Comparison of ENCODE assay signal across 25 mouse cellular contexts in the genomic region with DNA sequence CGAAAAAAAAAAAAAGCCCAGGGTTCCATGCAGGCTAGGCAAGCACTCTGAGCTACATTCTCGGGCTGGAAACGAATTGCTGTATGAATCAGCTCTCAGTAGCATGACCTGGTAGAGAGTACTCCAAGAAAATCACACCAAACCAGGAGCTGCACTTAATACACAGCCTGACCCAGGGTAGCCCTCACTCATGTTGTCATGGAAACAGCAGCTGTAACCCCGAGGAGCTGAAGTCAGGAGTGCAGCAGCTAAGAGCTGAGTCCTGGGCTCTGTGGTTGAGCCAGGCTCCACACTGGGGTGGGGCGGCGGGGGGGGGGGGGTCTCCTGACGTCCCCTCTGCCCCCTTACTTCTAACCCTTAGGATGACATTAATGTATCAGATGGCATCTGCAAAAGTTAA. TPM values are rescaled to one million over a fixed set of nuclear protein-coding genes. Genes with fewer than 3 reads are reported as not detected.
A peak's percentile ranks its signal among the peaks of the same experiment; 100 is the strongest.
DNase-seq lines count a peak whose midpoint lies in the region; ATAC-seq lines count a peak whose summit lies in the region.
"Had no signal": no experiment of that assay in that cellular context is flagged by ENCODE, and none has a peak within 500 bp of the region (broad histone marks: within the 10 kb centered on the region; RNA-seq: fewer than 3 reads in every experiment).

No protein-coding gene starts in this region.

- peaks cover 8% of the 10 kb centered on the region for H3K36me3 ChIP-seq in forebrain, embryonic 12.5 days (replicated peaks)
- H3K36me3 ChIP-seq in forebrain, embryonic 11.5 days (ENCODE audit: control insufficient read depth, insufficient read depth, low read length) = no peaks in the 10 kb centered on the region; the same call in 1 of the 2 replicates
- H3K36me3 ChIP-seq in intestine, embryonic 14.5 days (ENCODE audit: control insufficient read depth, insufficient read depth, low read length) = peaks cover 13% of the 10 kb centered on the region
- 0 out of 2 replicates have a peak, but pooled peaks cover 3% of the 10 kb centered on the region for H3K36me3 ChIP-seq in intestine, embryonic 16.5 days (ENCODE audit: control insufficient read depth, insufficient read depth, low read length)
- H3K36me3 ChIP-seq in neural tube, embryonic 14.5 days (ENCODE audit: control insufficient read depth, insufficient read depth, low read length) = no peaks in the 10 kb centered on the region
- peaks cover 7% of the 10 kb centered on the region for H3K36me3 ChIP-seq in neural tube, embryonic 15.5 days

- no peaks in the 10 kb centered on the region for H3K9me3 ChIP-seq in forebrain, embryonic 12.5 days
- no peaks in the 10 kb centered on the region for H3K9me3 ChIP-seq in forebrain, embryonic 11.5 days (ENCODE audit: control insufficient read depth, low read length)
- H3K9me3 ChIP-seq in intestine, embryonic 14.5 days (ENCODE audit: control insufficient read depth, low read length) = no peaks in the 10 kb centered on the region
- no peaks in the 10 kb centered on the region for H3K9me3 ChIP-seq in intestine, embryonic 16.5 days (ENCODE audit: control insufficient read depth, low read length)
- H3K9me3 ChIP-seq in neural tube, embryonic 14.5 days (ENCODE audit: control insufficient read depth, low read length) = no peaks in the 10 kb centered on the region
- no peaks in the 10 kb centered on the region for H3K9me3 ChIP-seq in neural tube, embryonic 15.5 days (replicated peaks)
- H3K9me3 ChIP-seq: forebrain, embryonic 10.5 days; heart, embryonic 13.5 days; hindbrain, embryonic 15.5 days; limb, embryonic 15.5 days; liver, embryonic 15.5 days; lung, embryonic 15.5 days had no signal

- H3K4me2 ChIP-seq in forebrain, embryonic 12.5 days = no peak overlapping the region
- H3K4me2 ChIP-seq in forebrain, embryonic 11.5 days (ENCODE audit: low read depth, low read length, severe bottlenecking) = no peak overlapping the region
- H3K4me2 ChIP-seq in intestine, embryonic 14.5 days (ENCODE audit: low read length) = no peak overlapping the region
- H3K4me2 ChIP-seq in intestine, embryonic 16.5 days (ENCODE audit: low read depth, low read length) = no peak overlapping the region
- H3K4me2 ChIP-seq in neural tube, embryonic 14.5 days (ENCODE audit: low read depth, low read length) = no peak overlapping the region
- no peak overlapping the region for H3K4me2 ChIP-seq in neural tube, embryonic 15.5 days
- H3K4me2 ChIP-seq: heart, embryonic 13.5 days; hindbrain, embryonic 15.5 days; limb, embryonic 15.5 days; liver, embryonic 15.5 days; lung, embryonic 15.5 days had no signal

- H3K9ac ChIP-seq in forebrain, embryonic 12.5 days = no peak overlapping the region
- H3K9ac ChIP-seq in forebrain, embryonic 11.5 days (ENCODE audit: low read length) = no peak overlapping the region
- no peak overlapping the region for H3K9ac ChIP-seq in intestine, embryonic 14.5 days (ENCODE audit: low read length)
- H3K9ac ChIP-seq in intestine, embryonic 16.5 days (ENCODE audit: low read depth, low read length) = no peak overlapping the region
- H3K9ac ChIP-seq in neural tube, embryonic 14.5 days (replicated peaks; ENCODE audit: low read depth, low read length) = no peak overlapping the region
- no peak overlapping the region for H3K9ac ChIP-seq in neural tube, embryonic 15.5 days (replicated peaks)
- H3K9ac ChIP-seq: heart, embryonic 13.5 days; hindbrain, embryonic 15.5 days; limb, embryonic 15.5 days; liver, embryonic 15.5 days; lung, embryonic 15.5 days had no signal

- peaks cover 17% of the 10 kb centered on the region for H3K4me1 ChIP-seq in forebrain, embryonic 12.5 days
- 0 out of 2 replicates have a peak, but pooled peaks cover 2% of the 10 kb centered on the region for H3K4me1 ChIP-seq in forebrain, embryonic 11.5 days (replicated peaks; ENCODE audit: control insufficient read depth, insufficient read depth, low read length)
- H3K4me1 ChIP-seq in intestine, embryonic 14.5 days (replicated peaks; ENCODE audit: control insufficient read depth, insufficient read depth, low read length) = peaks cover 6% of the 10 kb centered on the region; the same call in 1 of the 2 replicates
- no peaks in the 10 kb centered on the region for H3K4me1 ChIP-seq in intestine, embryonic 16.5 days (ENCODE audit: control insufficient read depth, insufficient read depth, low read length)
- H3K4me1 ChIP-seq in neural tube, embryonic 14.5 days (ENCODE audit: control insufficient read depth, insufficient read depth, low read length) = peaks cover 8% of the 10 kb centered on the region; the same call in 1 of the 2 replicates
- peaks cover 17% of the 10 kb centered on the region; the same call in 1 of the 2 replicates for H3K4me1 ChIP-seq in neural tube, embryonic 15.5 days
- H3K4me1 ChIP-seq: heart, embryonic 13.5 days; liver, embryonic 15.5 days; lung, embryonic 15.5 days had no signal

- ATAC-seq in forebrain, embryonic 12.5 days (ENCODE audit: low FRiP score) = peak; percentile 52; the same call in 1 of the 2 replicates
- ATAC-seq in forebrain, embryonic 11.5 days (replicated peaks; ENCODE audit: low FRiP score) = no peak
- ATAC-seq in intestine, embryonic 14.5 days (replicated peaks; ENCODE audit: low FRiP score, low TSS enrichment, low read depth) = 0 out of 2 replicates have a peak, but pooled peaks have one; percentile 9
- no peak for ATAC-seq in intestine, embryonic 16.5 days
- ATAC-seq in neural tube, embryonic 14.5 days (ENCODE audit: low read depth) = peak; percentile 36; the same call in 1 of the 2 replicates
- no peak for ATAC-seq in neural tube, embryonic 15.5 days (ENCODE audit: low FRiP score)

- no peak for DNase-seq in forebrain, embryonic 11.5 days (ENCODE audit: low spot score)
- DNase-seq in intestine, embryonic 14.5 days (ENCODE audit: low spot score) = no peak
- DNase-seq in frontal cortex, postnatal 25 days (ENCODE audit: low spot score in 2 of 2) = no peak
- DNase-seq in testis, postnatal 14 days (ENCODE audit: low spot score) = no peak
- DNase-seq: cerebellum, adult 18-20 months; cerebellum, postnatal 14 days; gastrocnemius, postnatal 14 days; heart, adult 11 months; heart, postnatal 14 days; kidney, adult 8-10 months; kidney, postnatal 10 days; left cerebral cortex, postnatal 4 days; right cerebral cortex, postnatal 25 days; thymus, postnatal 25 days had no signal

- no peak overlapping the region for H3K27ac ChIP-seq in forebrain, embryonic 12.5 days
- no peak overlapping the region for H3K27ac ChIP-seq in forebrain, embryonic 11.5 days (ENCODE audit: low read depth, low read length)
- no peak overlapping the region for H3K27ac ChIP-seq in intestine, embryonic 14.5 days (ENCODE audit: low read depth)
- no peak overlapping the region for H3K27ac ChIP-seq in intestine, embryonic 16.5 days (ENCODE audit: low read length)
- H3K27ac ChIP-seq in neural tube, embryonic 14.5 days (ENCODE audit: low read depth, low read length) = no peak overlapping the region
- no peak overlapping the region for H3K27ac ChIP-seq in neural tube, embryonic 15.5 days (replicated peaks)
- H3K27ac ChIP-seq: forebrain, embryonic 10.5 days; heart, embryonic 13.5 days; hindbrain, embryonic 15.5 days; limb, embryonic 15.5 days; liver, embryonic 15.5 days; lung, embryonic 15.5 days; macrophage had no signal

- H3K4me3 ChIP-seq in forebrain, embryonic 12.5 days (replicated peaks) = no peak overlapping the region
- no peak overlapping the region for H3K4me3 ChIP-seq in forebrain, embryonic 11.5 days (ENCODE audit: low read depth, low read length)
- H3K4me3 ChIP-seq in intestine, embryonic 14.5 days (ENCODE audit: low read depth, low read length) = no peak overlapping the region
- H3K4me3 ChIP-seq in intestine, embryonic 16.5 days (ENCODE audit: low read length) = no peak overlapping the region
- no peak overlapping the region for H3K4me3 ChIP-seq in neural tube, embryonic 14.5 days (ENCODE audit: low read depth, low read length)
- no peak overlapping the region for H3K4me3 ChIP-seq in neural tube, embryonic 15.5 days (replicated peaks)
- H3K4me3 ChIP-seq: forebrain, embryonic 10.5 days; heart, embryonic 13.5 days; hindbrain, embryonic 15.5 days; limb, embryonic 15.5 days; liver, embryonic 15.5 days; lung, embryonic 15.5 days had no signal

- 63% methylated on average over 7 of the region's 7 CpGs for WGBS in forebrain, embryonic 12.5 days
- WGBS in forebrain, embryonic 11.5 days = 51% methylated on average over 7 of the region's 7 CpGs
- 49% methylated on average over 7 of the region's 7 CpGs for WGBS in intestine, embryonic 14.5 days
- WGBS in intestine, embryonic 16.5 days = 64% methylated on average over 7 of the region's 7 CpGs
- WGBS in neural tube, embryonic 14.5 days = 49% methylated on average over 7 of the region's 7 CpGs
- WGBS in neural tube, embryonic 15.5 days = 52% methylated on average over 7 of the region's 7 CpGs

- H3K27me3 ChIP-seq in forebrain, embryonic 12.5 days = no peaks in the 10 kb centered on the region
- no peaks in the 10 kb centered on the region for H3K27me3 ChIP-seq in forebrain, embryonic 11.5 days (ENCODE audit: control insufficient read depth, insufficient read depth, low read length)
- no peaks in the 10 kb centered on the region for H3K27me3 ChIP-seq in intestine, embryonic 14.5 days (replicated peaks; ENCODE audit: control insufficient read depth, insufficient read depth, low read length)
- no peaks in the 10 kb centered on the region for H3K27me3 ChIP-seq in intestine, embryonic 16.5 days (replicated peaks; ENCODE audit: control insufficient read depth, insufficient read depth, low read length)
- H3K27me3 ChIP-seq in neural tube, embryonic 14.5 days (ENCODE audit: control insufficient read depth, insufficient read depth, low read length) = no peaks in the 10 kb centered on the region
- H3K27me3 ChIP-seq in neural tube, embryonic 15.5 days (replicated peaks) = no peaks in the 10 kb centered on the region
- H3K27me3 ChIP-seq: hindbrain, embryonic 15.5 days; limb, embryonic 15.5 days had no signal

RNA-seq across cellular contexts. Expression of a gene that starts 10.4 kb away (rescaled TPM):
- 18.3 and 19.1 TPM in 2 replicates for polyA plus RNA-seq in forebrain, embryonic 12.5 days (2016; fragmentation: Nextera tagmentation; extraction: Ambion mirVana)
- polyA plus RNA-seq in forebrain, embryonic 11.5 days (2014; fragmentation: Nextera tagmentation; extraction: Ambion mirVana) = 18.0 TPM in 2 replicates
- 12.7 and 14.3 TPM in 2 replicates for polyA plus RNA-seq in intestine, embryonic 14.5 days (2014; fragmentation: Nextera tagmentation; extraction: Ambion mirVana)
- polyA plus RNA-seq in intestine, embryonic 16.5 days (2015; fragmentation: Nextera tagmentation; extraction: Ambion mirVana) = 9.6 and 10.5 TPM in 2 replicates
- 14.3 and 14.5 TPM in 2 replicates for polyA plus RNA-seq in neural tube, embryonic 14.5 days (2014; fragmentation: Nextera tagmentation; extraction: Ambion mirVana)
- polyA plus RNA-seq in neural tube, embryonic 15.5 days (2015; fragmentation: Nextera tagmentation; extraction: Ambion mirVana) = 13.3 and 13.8 TPM in 2 replicates

RNA-seq across cellular contexts. Expression of a gene that starts 18.6 kb away (rescaled TPM):
- polyA plus RNA-seq in forebrain, embryonic 12.5 days (2016; fragmentation: Nextera tagmentation; extraction: Ambion mirVana) = 3.6 and 4.4 TPM in 2 replicates
- 0.71 and 1.0 TPM in 2 replicates for polyA plus RNA-seq in forebrain, embryonic 11.5 days (2014; fragmentation: Nextera tagmentation; extraction: Ambion mirVana)
- 2.4 and 3.3 TPM in 2 replicates for polyA plus RNA-seq in intestine, embryonic 14.5 days (2014; fragmentation: Nextera tagmentation; extraction: Ambion mirVana)
- 7.6 and 9.3 TPM in 2 replicates for polyA plus RNA-seq in intestine, embryonic 16.5 days (2015; fragmentation: Nextera tagmentation; extraction: Ambion mirVana)
- polyA plus RNA-seq in neural tube, embryonic 14.5 days (2014; fragmentation: Nextera tagmentation; extraction: Ambion mirVana) = 13.8 and 22.2 TPM in 2 replicates
- 23.8 and 25.6 TPM in 2 replicates for polyA plus RNA-seq in neural tube, embryonic 15.5 days (2015; fragmentation: Nextera tagmentation; extraction: Ambion mirVana)

RNA-seq across cellular contexts. Expression of a gene that starts 38.6 kb away (rescaled TPM):
- 5.6 and 6.2 TPM in 2 replicates for polyA plus RNA-seq in forebrain, embryonic 12.5 days (2016; fragmentation: Nextera tagmentation; extraction: Ambion mirVana)
- 1.6 and 2.6 TPM in 2 replicates for polyA plus RNA-seq in forebrain, embryonic 11.5 days (2014; fragmentation: Nextera tagmentation; extraction: Ambion mirVana)
- 1.3 and 1.5 TPM in 2 replicates for polyA plus RNA-seq in intestine, embryonic 14.5 days (2014; fragmentation: Nextera tagmentation; extraction: Ambion mirVana)
- 0.23 and 0.32 TPM in 2 replicates for polyA plus RNA-seq in intestine, embryonic 16.5 days (2015; fragmentation: Nextera tagmentation; extraction: Ambion mirVana)
- 51.5 and 68.8 TPM in 2 replicates for polyA plus RNA-seq in neural tube, embryonic 14.5 days (2014; fragmentation: Nextera tagmentation; extraction: Ambion mirVana)
- 53.6 and 61.8 TPM in 2 replicates for polyA plus RNA-seq in neural tube, embryonic 15.5 days (2015; fragmentation: Nextera tagmentation; extraction: Ambion mirVana)
- polyA plus RNA-seq: macrophage had no signal

RNA-seq across cellular contexts. Expression of a gene that starts 42.9 kb away (rescaled TPM):
- 92.9 and 96.3 TPM in 2 replicates for polyA plus RNA-seq in forebrain, embryonic 12.5 days (2016; fragmentation: Nextera tagmentation; extraction: Ambion mirVana)
- 81.9 and 84.5 TPM in 2 replicates for polyA plus RNA-seq in forebrain, embryonic 11.5 days (2014; fragmentation: Nextera tagmentation; extraction: Ambion mirVana)
- polyA plus RNA-seq in intestine, embryonic 14.5 days (2014; fragmentation: Nextera tagmentation; extraction: Ambion mirVana) = 76.0 and 85.5 TPM in 2 replicates
- polyA plus RNA-seq in intestine, embryonic 16.5 days (2015; fragmentation: Nextera tagmentation; extraction: Ambion mirVana) = 57.9 and 64.0 TPM in 2 replicates
- 78.0 and 82.1 TPM in 2 replicates for polyA plus RNA-seq in neural tube, embryonic 14.5 days (2014; fragmentation: Nextera tagmentation; extraction: Ambion mirVana)
- 79.9 and 85.2 TPM in 2 replicates for polyA plus RNA-seq in neural tube, embryonic 15.5 days (2015; fragmentation: Nextera tagmentation; extraction: Ambion mirVana)

Comparison
In these comparisons a context has a peak if more than half of its experiments do, and no peak if none do; other contexts are left out.
1. ATAC-seq: peak in forebrain, embryonic 12.5 days (single experiment), intestine, embryonic 14.5 days (single experiment) and neural tube, embryonic 14.5 days (single experiment); none in forebrain, embryonic 11.5 days (single experiment), intestine, embryonic 16.5 days (single experiment) and neural tube, embryonic 15.5 days (single experiment).